Mouse (Mus musculus): ENCODE measurements around the gene Clcn5.

DNA sequence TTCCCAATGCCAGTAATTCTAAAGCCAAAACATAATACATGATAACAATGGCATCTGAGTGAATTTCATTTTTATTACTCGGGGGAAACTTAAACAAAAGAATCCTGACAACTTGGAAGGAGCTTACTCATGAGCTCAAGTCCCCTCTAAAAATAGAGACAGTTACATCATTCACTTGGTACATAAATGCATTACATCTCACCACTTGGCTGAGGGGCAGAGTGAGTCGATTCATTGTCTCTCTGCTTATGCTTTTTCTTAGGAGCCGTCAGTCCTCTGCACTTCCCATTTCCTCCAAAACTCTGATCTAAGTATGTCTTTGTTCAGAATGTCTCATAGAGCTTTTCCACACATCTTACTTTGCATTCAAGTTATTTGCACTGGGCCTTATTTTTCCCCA lies 63.1 kb downstream of the Clcn5 start:
- TF ChIP-seq FOSL1 (IDR thresholded peaks at IDR 0.05; ENCODE audit: insufficient read depth, low read length, poor library complexity, severe bottlenecking) (no peak), CTCF (IDR thresholded peaks at IDR 0.05; ENCODE audit: control insufficient read depth, insufficient read depth, insufficient read length) (no peak), USF1 (IDR thresholded peaks at IDR 0.05; ENCODE audit: low read depth) (no peak)

Measured in C2C12 (cell line).